Mouse (Mus musculus) brain, embryonic 14.5 days (tissue): ENCODE results near the gene Ech1.

Source experiments
- CTCF ChIP-seq: fragments of 200-500 bp; IDR thresholded peaks from 2 replicates; pipeline ENCODE4 v1.5.1; 2012; ENCODE audit warnings: inconsistent platforms, mild to moderate bottlenecking, moderate library complexity, borderline replicate concordance; ENCODE audit not compliant: insufficient read depth, insufficient read length; ENCODE audit errors: extremely low read depth
- POLR2A ChIP-seq: fragments of 200-500 bp; IDR thresholded peaks from 2 replicates; pipeline ENCODE4 v1.6.1; 2012; ENCODE audit warnings: mild to moderate bottlenecking, inconsistent platforms, borderline replicate concordance; ENCODE audit not compliant: poor library complexity, insufficient read depth, insufficient read length, severe bottlenecking; ENCODE audit errors: extremely low read depth

DNA sequence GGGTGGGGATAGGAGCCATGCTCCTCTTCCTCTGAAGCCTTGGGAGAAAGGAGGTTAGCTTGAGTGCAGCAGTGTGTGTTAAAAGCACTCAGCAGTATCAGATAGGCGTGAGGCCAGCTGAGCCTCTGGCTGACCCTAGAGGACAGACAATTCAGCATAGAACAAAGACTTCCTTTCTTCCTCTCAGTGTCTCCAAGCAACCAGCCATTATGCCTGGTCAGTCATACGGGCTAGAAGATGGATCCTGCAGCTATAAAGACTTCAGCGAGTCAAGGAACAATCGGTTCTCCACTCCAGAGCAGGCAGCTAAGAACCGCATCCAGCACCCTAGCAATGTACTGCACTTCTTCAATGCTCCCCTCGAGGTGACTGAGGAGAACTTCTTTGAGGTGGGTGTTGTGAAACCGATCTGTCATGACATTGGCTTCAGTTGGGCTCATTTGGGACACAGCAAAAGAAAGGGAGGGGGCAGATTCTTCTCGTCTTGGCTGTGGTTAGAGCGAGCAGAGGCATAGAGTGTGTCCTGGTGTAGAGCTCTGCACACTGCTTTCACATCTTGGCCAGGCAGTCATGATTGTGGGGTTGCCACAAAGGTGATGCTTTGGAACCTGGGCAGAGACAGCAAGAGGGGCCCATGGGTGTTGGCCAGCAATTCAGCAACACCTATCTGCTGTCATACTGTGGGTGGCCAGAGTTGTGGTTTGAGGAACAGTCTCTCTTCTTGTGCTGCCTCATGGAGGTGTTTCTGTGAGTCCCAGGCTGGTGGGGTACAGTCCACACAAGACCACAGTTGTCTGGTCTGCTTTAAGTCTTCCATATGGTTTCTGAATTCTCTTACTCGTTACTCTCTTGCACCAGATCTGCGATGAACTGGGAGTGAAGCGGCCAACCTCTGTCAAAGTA, 4.4 kb upstream of the Ech1 start:
- TF ChIP-seq CTCF (no peak), POLR2A (no peak)
